Comparison of ENCODE assay signal across 18 mouse cellular contexts in the genomic region with DNA sequence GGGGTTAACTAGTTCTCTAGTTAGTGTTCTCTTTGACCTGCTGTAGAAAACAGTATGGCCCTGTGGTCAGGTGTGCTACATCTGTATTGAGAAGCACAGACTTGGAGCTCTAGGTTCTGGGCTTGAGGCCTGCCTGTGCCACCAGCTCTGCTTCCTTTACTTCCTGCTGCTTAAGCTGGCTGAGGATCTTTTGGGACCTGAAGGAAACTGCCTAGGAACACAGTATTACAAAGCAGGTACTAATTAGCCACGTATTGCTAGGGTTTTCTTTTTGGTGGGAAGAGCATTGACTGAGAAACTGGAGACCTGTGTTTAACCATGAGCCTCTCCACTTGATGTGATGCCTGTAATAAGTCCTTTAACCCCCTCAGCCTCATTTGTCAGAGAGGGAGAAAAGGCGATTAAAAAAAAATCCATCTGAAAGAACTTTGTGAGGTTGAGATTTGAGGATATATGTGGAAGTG. TPM values are rescaled to one million over a fixed set of nuclear protein-coding genes. Genes with fewer than 3 reads are reported as not detected.
DNase-seq lines count a peak whose midpoint lies in the region; ATAC-seq and TF ChIP-seq lines count a peak whose summit lies in the region.
"Had no signal": no experiment of that assay in that cellular context is flagged by ENCODE, and none has a peak within 500 bp of the region (broad histone marks: within the 10 kb centered on the region; RNA-seq: fewer than 3 reads in every experiment).

No protein-coding gene starts in this region.

- no peak for TF ChIP-seq POLR2A in olfactory bulb, adult 2 months (IDR thresholded peaks at IDR 0.05; ENCODE audit: insufficient read depth, low read depth, low read length)

- no peak for TF ChIP-seq CTCF in olfactory bulb, adult 2 months (IDR thresholded peaks at IDR 0.05; ENCODE audit: insufficient read depth, low read depth, low read length)

- no peak overlapping the region for H3K27ac ChIP-seq in midbrain, embryonic 16.5 days (ENCODE audit: low read length)
- no peak overlapping the region for H3K27ac ChIP-seq in midbrain, embryonic 10.5 days (replicated peaks)
- H3K27ac ChIP-seq in intestine, embryonic 15.5 days: peak overlapping the region; percentile 57; the same call in 1 of the 2 replicates
- 0 out of 2 replicates have a peak overlapping the region, but pooled peaks have one; percentile 1 for H3K27ac ChIP-seq in olfactory bulb, adult 2 months (ENCODE audit: insufficient read depth, low read depth, low read length)
- H3K27ac ChIP-seq: embryonic facial prominence, embryonic 15.5 days; kidney, postnatal 0 days had no signal

- 44% methylated on average over 2 of the region's 2 CpGs for WGBS in midbrain, embryonic 16.5 days
- 53% methylated on average over 2 of the region's 2 CpGs for WGBS in midbrain, embryonic 10.5 days
- WGBS in intestine, embryonic 15.5 days: 45% methylated on average over 2 of the region's 2 CpGs
- 24% methylated on average over 2 of the region's 2 CpGs for WGBS in olfactory bulb, adult 2 months

- peak; percentile 81 for DNase-seq in heart, adult 11 months
- no peak for DNase-seq in heart, postnatal 25 days (ENCODE audit: low spot score)
- no peak for DNase-seq in midbrain, embryonic 10.5 days (ENCODE audit: low spot score)
- no peak for DNase-seq in gastrocnemius, adult 18-20 months (ENCODE audit: low spot score)
- DNase-seq in gastrocnemius, postnatal 25 days: no peak
- DNase-seq: adrenal gland, adult 8-10 months; cerebellum, adult 8-10 months; gastrocnemius, postnatal 10 days; kidney, adult 11 months; lung, postnatal 10 days had no signal

- no peak overlapping the region for H3K9ac ChIP-seq in midbrain, embryonic 16.5 days (ENCODE audit: low read depth, low read length)
- H3K9ac ChIP-seq in intestine, embryonic 15.5 days: no peak overlapping the region
- H3K9ac ChIP-seq: embryonic facial prominence, embryonic 15.5 days had no signal

- no peaks in the 10 kb centered on the region for H3K36me3 ChIP-seq in midbrain, embryonic 16.5 days (ENCODE audit: control insufficient read depth, insufficient read depth, low read length)
- no peaks in the 10 kb centered on the region for H3K36me3 ChIP-seq in midbrain, embryonic 10.5 days
- H3K36me3 ChIP-seq in intestine, embryonic 15.5 days: no peaks in the 10 kb centered on the region
- H3K36me3 ChIP-seq: embryonic facial prominence, embryonic 15.5 days; heart, embryonic 10.5 days had no signal

- no peaks in the 10 kb centered on the region for H3K27me3 ChIP-seq in midbrain, embryonic 16.5 days (ENCODE audit: control insufficient read depth, insufficient read depth, low read depth, low read length)
- H3K27me3 ChIP-seq in midbrain, embryonic 10.5 days (ENCODE audit: low read depth, poor library complexity, severe bottlenecking): no peaks in the 10 kb centered on the region
- no peaks in the 10 kb centered on the region for H3K27me3 ChIP-seq in intestine, embryonic 15.5 days (replicated peaks)
- H3K27me3 ChIP-seq: CH12.LX; embryonic facial prominence, embryonic 15.5 days; megakaryocyte, embryonic 14.5 days had no signal

- H3K4me1 ChIP-seq in midbrain, embryonic 16.5 days (ENCODE audit: control insufficient read depth, insufficient read depth, low read length): peaks cover 4% of the 10 kb centered on the region; the same call in 1 of the 2 replicates
- H3K4me1 ChIP-seq in midbrain, embryonic 10.5 days: peaks cover 8% of the 10 kb centered on the region; the same call in 1 of the 2 replicates
- peaks cover 10% of the 10 kb centered on the region; the same call in 1 of the 2 replicates for H3K4me1 ChIP-seq in intestine, embryonic 15.5 days (replicated peaks)
- H3K4me1 ChIP-seq in olfactory bulb, adult 2 months (ENCODE audit: control insufficient read depth, insufficient read depth, low read length): no peaks in the 10 kb centered on the region

- H3K4me3 ChIP-seq in midbrain, embryonic 16.5 days (ENCODE audit: low read depth, low read length): no peak overlapping the region
- no peak overlapping the region for H3K4me3 ChIP-seq in midbrain, embryonic 10.5 days
- no peak overlapping the region for H3K4me3 ChIP-seq in intestine, embryonic 15.5 days (replicated peaks)
- no peak overlapping the region for H3K4me3 ChIP-seq in olfactory bulb, adult 2 months (ENCODE audit: insufficient read depth, low read depth, low read length)
- H3K4me3 ChIP-seq: embryonic facial prominence, embryonic 15.5 days; heart, embryonic 10.5 days; megakaryocyte, embryonic 14.5 days had no signal

- peak; percentile 37; the same call in 1 of the 2 replicates for ATAC-seq in midbrain, embryonic 16.5 days
- peak; percentile 43; the same call in 1 of the 2 replicates for ATAC-seq in intestine, embryonic 15.5 days

- no peak overlapping the region for H3K4me2 ChIP-seq in midbrain, embryonic 16.5 days (ENCODE audit: low read length)
- H3K4me2 ChIP-seq in intestine, embryonic 15.5 days (replicated peaks): no peak overlapping the region
- H3K4me2 ChIP-seq: embryonic facial prominence, embryonic 15.5 days had no signal

- intact Hi-C loops in heart, postnatal 25 days (cut with DNase I): no loop called here

- H3K9me3 ChIP-seq in midbrain, embryonic 16.5 days (replicated peaks; ENCODE audit: control insufficient read depth, low read length, poor library complexity, severe bottlenecking): no peaks in the 10 kb centered on the region
- H3K9me3 ChIP-seq in midbrain, embryonic 10.5 days (replicated peaks): no peaks in the 10 kb centered on the region
- H3K9me3 ChIP-seq in intestine, embryonic 15.5 days: no peaks in the 10 kb centered on the region
- H3K9me3 ChIP-seq: embryonic facial prominence, embryonic 15.5 days; heart, embryonic 10.5 days; megakaryocyte, embryonic 14.5 days had no signal

RNA-seq across cellular contexts. Expression of gene Phlpp1, which starts 13.9 kb away (rescaled TPM):
- total RNA-seq in heart, postnatal 25 days (2021): 10 to 100 TPM; 15.9 to 19.0 TPM
- polyA plus RNA-seq in midbrain, embryonic 16.5 days (2015; fragmentation: Nextera tagmentation; extraction: Ambion mirVana): 7.1 TPM in 2 replicates
- polyA plus RNA-seq in midbrain, embryonic 10.5 days (2016; fragmentation: Nextera tagmentation; extraction: Ambion mirVana): 4.8 and 5.0 TPM in 2 replicates
- polyA plus RNA-seq in intestine, embryonic 15.5 days (2015; fragmentation: Nextera tagmentation; extraction: Ambion mirVana): 3.2 and 4.0 TPM in 2 replicates
- not detected in 2 replicates for polyA plus RNA-seq in olfactory bulb, adult 2 months (2012; ENCODE audit: insufficient read depth, insufficient read length, low replicate concordance, missing spikeins)
- total RNA-seq in gastrocnemius, adult 18-20 months (2021): 1 to 10 TPM; 7.5 to 8.2 TPM
- 1 to 10 TPM; 5.4 to 5.7 TPM for total RNA-seq in gastrocnemius, postnatal 25 days (2021)

Comparison
In these comparisons a context has a peak if more than half of its experiments do, and no peak if none do; other contexts are left out.
1. H3K27ac ChIP-seq: peak in intestine, embryonic 15.5 days (single experiment) and olfactory bulb, adult 2 months (single experiment); none in midbrain, embryonic 16.5 days (single experiment) and midbrain, embryonic 10.5 days (single experiment).